Mouse (Mus musculus) CH12F3 (cell line): ENCODE results near the gene Ang2.

Experiments
- in situ Hi-C: fragments of 300-500 bp; cut with MboI; formaldehyde crosslinking; loops from 2 replicates; pipeline ENCODE4 v1.14.3; 2020; ENCODE audit warnings: low sequenced_read_pairs

Gene Ang2

GRCm38 (mm10) chr14:51152249-51152870 is 46.6 kb downstream of the Ang2 start:
- in situ Hi-C loops, result no loop called here

- in situ Hi-C loops, result no loop called here
These were observed 48.6 kb downstream of the Ang2 start for GRCm38 (mm10) chr14:51150206-51150831.

GRCm38 (mm10) chr14:51149164-51149563 is 49.8 kb downstream of the Ang2 start:
- in situ Hi-C loops, result no loop called here

- in situ Hi-C loops, result no loop called here
These were observed 50.9 kb downstream of the Ang2 start for GRCm38 (mm10) chr14:51148006-51148405.

GRCm38 (mm10) chr14:51146685-51147084 is 52.3 kb downstream of the Ang2 start, which contains the start of gene Rnase1:
Gene Rnase1 (minus strand): TSS chr14:51146785.
- in situ Hi-C loops, result no loop called here

GRCm38 (mm10) chr14:51145521-51145920 is 53.4 kb downstream of the Ang2 start:
- in situ Hi-C loops, result no loop called here
